Mouse (Mus musculus) heart, embryonic 15.5 days (tissue): ENCODE measurements around the gene AC109138.7. TPM values are rescaled to one million over a fixed set of nuclear protein-coding genes. Genes with fewer than 3 reads are reported as not detected.

Source experiments
- ATAC-seq: fragments of 200-750 bp; cut with Nextera tagmentation; replicated peaks from 2 replicates; pipeline ENCODE4 v1.8.0; 2017; ENCODE audit warnings: low read depth, moderate TSS enrichment; ENCODE audit not compliant: insufficient number of reproducible peaks, insufficient read depth, low FRiP score
- H3K27ac ChIP-seq: fragments of 300-500 bp; sonication (generic); 2 replicates; pipeline ENCODE4 v1.5.1; 2015; ENCODE audit warnings: mild to moderate bottlenecking, inconsistent platforms
- H3K27me3 ChIP-seq: fragments of 300-500 bp; sonication (generic); 2 replicates; pipeline ENCODE4 v1.6.1; 2015; ENCODE audit warnings: inconsistent platforms
- H3K36me3 ChIP-seq: fragments of 300-500 bp; sonication (generic); 2 replicates; pipeline ENCODE4 v1.6.1; 2015; ENCODE audit warnings: mild to moderate bottlenecking, inconsistent platforms
- H3K4me1 ChIP-seq: fragments of 300-500 bp; sonication (generic); replicated peaks from 2 replicates; pipeline ENCODE4 v1.6.1; 2015; ENCODE audit warnings: inconsistent platforms
- H3K4me2 ChIP-seq: fragments of 300-500 bp; sonication (generic); 2 replicates; pipeline ENCODE4 v1.6.1; 2015; ENCODE audit warnings: inconsistent platforms, mild to moderate bottlenecking, moderate library complexity
- H3K4me3 ChIP-seq: fragments of 300-500 bp; sonication (generic); 2 replicates; pipeline ENCODE4 v1.5.1; 2015; ENCODE audit warnings: mild to moderate bottlenecking, inconsistent platforms
- H3K9ac ChIP-seq: fragments of 300-500 bp; sonication (generic); 2 replicates; pipeline ENCODE4 v1.6.1; 2015; ENCODE audit warnings: mild to moderate bottlenecking, inconsistent platforms
- H3K9me3 ChIP-seq: fragments of 300-500 bp; sonication (generic); replicated peaks from 2 replicates; pipeline ENCODE4 v1.6.1; 2016; ENCODE audit warnings: inconsistent platforms
- WGBS: fragments of 180-500 bp; shearing (Covaris S2); methylation state at CpG from one replicate; pipeline ENCODE4 v1.1.7; 2015; ENCODE audit warnings: mixed read lengths; 5-methylcytosine and 5-hydroxymethylcytosine counted together
- polyA plus RNA-seq: library from polyadenylated mRNA; unstranded; fragments of >200 nt; fragmentation: Nextera tagmentation; extraction: Ambion mirVana; gene quantifications from 2 replicates; pipeline ENCODE4 v1.2.1, GENCODE M21; 2015

The AC109138.7 gene
- polyA plus RNA-seq, 1 experiment from 2014 or later, result not detected

- H3K9me3 ChIP-seq, result no peaks in the 10 kb centered on the region
- H3K4me3 ChIP-seq, result peak overlapping the region; percentile 84; the same call in 1 of the 2 replicates
- H3K9ac ChIP-seq, result no peak overlapping the region
- H3K4me1 ChIP-seq, result peaks cover 48% of the 10 kb centered on the region
- H3K27ac ChIP-seq, result no peak overlapping the region
- WGBS, result 77% methylated on average over 8 of the region's 8 CpGs
- peak overlapping the region; percentile 87 for H3K4me2 ChIP-seq
- no peak for ATAC-seq
- H3K27me3 ChIP-seq, result no peaks in the 10 kb centered on the region
- peaks cover 46% of the 10 kb centered on the region for H3K36me3 ChIP-seq
Observed at GRCm38 (mm10) chr19:4194021-4194724, 20.0 kb upstream of the AC109138.7 start.

GRCm38 (mm10) chr19:4194776-4195650 lies 19.1 kb upstream of the AC109138.7 start:
- Histone ChIP-seq H3K36me3 (peaks cover 48% of the 10 kb centered on the region), H3K27ac (no peak overlapping the region; the same call in 1 of the 2 replicates), H3K4me3 (no peak overlapping the region), H3K4me1 (peaks cover 50% of the 10 kb centered on the region), H3K27me3 (no peaks in the 10 kb centered on the region), H3K4me2 (no peak overlapping the region), H3K9ac (no peak overlapping the region), H3K9me3 (no peaks in the 10 kb centered on the region)
- ATAC-seq, result no peak
- WGBS, result 67% methylated on average over 12 of the region's 12 CpGs

GRCm38 (mm10) chr19:4196048-4196447 lies 18.1 kb upstream of the AC109138.7 start:
- peaks cover 48% of the 10 kb centered on the region for H3K36me3 ChIP-seq
- H3K27ac ChIP-seq, result peak overlapping the region; percentile 12; the same call in 1 of the 2 replicates
- WGBS, result 56% methylated on average over 2 of the region's 2 CpGs
- H3K4me2 ChIP-seq, result no peak overlapping the region
- H3K27me3 ChIP-seq, result no peaks in the 10 kb centered on the region
- H3K4me3 ChIP-seq, result no peak overlapping the region
- ATAC-seq, result no peak
- no peak overlapping the region for H3K9ac ChIP-seq
- peaks cover 55% of the 10 kb centered on the region for H3K4me1 ChIP-seq
- H3K9me3 ChIP-seq, result no peaks in the 10 kb centered on the region

- no peaks in the 10 kb centered on the region for H3K9me3 ChIP-seq
- peaks cover 51% of the 10 kb centered on the region for H3K4me1 ChIP-seq
- H3K36me3 ChIP-seq, result peaks cover 48% of the 10 kb centered on the region
- ATAC-seq, result no peak
- H3K4me3 ChIP-seq, result no peak overlapping the region
- H3K9ac ChIP-seq, result no peak overlapping the region
- 0 out of 2 replicates have a peak overlapping the region, but pooled peaks have one; percentile 12 for H3K27ac ChIP-seq
- H3K4me2 ChIP-seq, result no peak overlapping the region
- 33% methylated on average over 5 of the region's 5 CpGs for WGBS
- no peaks in the 10 kb centered on the region for H3K27me3 ChIP-seq
Observed at GRCm38 (mm10) chr19:4196548-4196947, 17.6 kb upstream of the AC109138.7 start.

- WGBS, result 60% methylated on average over 3 of the region's 3 CpGs
- no peak for ATAC-seq
- H3K9me3 ChIP-seq, result no peaks in the 10 kb centered on the region
- no peak overlapping the region for H3K27ac ChIP-seq
- H3K9ac ChIP-seq, result no peak overlapping the region
- H3K36me3 ChIP-seq, result peaks cover 48% of the 10 kb centered on the region
- no peak overlapping the region for H3K4me2 ChIP-seq
- no peak overlapping the region for H3K4me3 ChIP-seq
- H3K4me1 ChIP-seq, result peaks cover 54% of the 10 kb centered on the region
- H3K27me3 ChIP-seq, result no peaks in the 10 kb centered on the region
Observed at GRCm38 (mm10) chr19:4197180-4197579, 17.0 kb upstream of the AC109138.7 start.

- H3K27ac ChIP-seq, result peak within 1 kb of the TSS; percentile 74
Observed at GRCm38 (mm10) chr19:4201291-4201909, 12.8 kb upstream of the AC109138.7 start, which contains the start of gene Rad9a. Gene Rad9a, minus strand, starts transcription at chr19:4201662.

GRCm38 (mm10) chr19:4202149-4202548 lies 12.0 kb upstream of the AC109138.7 start:
- no peak for ATAC-seq
- 32% methylated on average over 7 of the region's 7 CpGs for WGBS
- peak overlapping the region; percentile 92 for H3K4me2 ChIP-seq
- H3K9ac ChIP-seq, result peak overlapping the region; percentile 71
- peaks cover 22% of the 10 kb centered on the region for H3K4me1 ChIP-seq
- peaks cover 10% of the 10 kb centered on the region; the same call in 1 of the 2 replicates for H3K36me3 ChIP-seq
- H3K9me3 ChIP-seq, result no peaks in the 10 kb centered on the region
- peak overlapping the region; percentile 74; the same call in 1 of the 2 replicates for H3K27ac ChIP-seq
- peaks cover 15% of the 10 kb centered on the region for H3K27me3 ChIP-seq
- peak overlapping the region; percentile 66 for H3K4me3 ChIP-seq

More at GRCm38 (mm10) chr19:4201291-4201909, 12.8 kb upstream of the AC109138.7 start, which contains the start of gene Rad9a:
- Histone ChIP-seq H3K4me1 (peaks cover 30% of the 10 kb centered on the region), H3K9ac (peak within 1 kb of the TSS; percentile 71), H3K27me3 (peaks cover 10% of the 10 kb centered on the region), H3K9me3 (no peaks in the 10 kb centered on the region), H3K36me3 (peaks cover 15% of the 10 kb centered on the region), H3K4me3 (peak within 1 kb of the TSS; percentile 66), H3K4me2 (peak within 1 kb of the TSS; percentile 92)
- peak; percentile 73 for ATAC-seq
- WGBS, result under 1% methylated on average over 34 of the region's 34 CpGs

GRCm38 (mm10) chr19:4203148-4203547 lies 11.0 kb upstream of the AC109138.7 start:
- 64% methylated on average over 3 of the region's 3 CpGs for WGBS
- peaks cover 15% of the 10 kb centered on the region for H3K27me3 ChIP-seq
- no peak for ATAC-seq
- 0 out of 2 replicates have a peak overlapping the region, but pooled peaks have one; percentile 62 for H3K27ac ChIP-seq
- no peaks in the 10 kb centered on the region for H3K9me3 ChIP-seq
- H3K36me3 ChIP-seq, result peaks cover 2% of the 10 kb centered on the region; the same call in 1 of the 2 replicates
- H3K9ac ChIP-seq, result no peak overlapping the region
- peaks cover 22% of the 10 kb centered on the region for H3K4me1 ChIP-seq
- H3K4me2 ChIP-seq, result no peak overlapping the region
- no peak overlapping the region for H3K4me3 ChIP-seq

- Histone ChIP-seq H3K9me3 (no peaks in the 10 kb centered on the region), H3K4me1 (peaks cover 22% of the 10 kb centered on the region), H3K27ac (peak overlapping the region; percentile 62), H3K27me3 (peaks cover 19% of the 10 kb centered on the region), H3K9ac (no peak overlapping the region), H3K4me2 (no peak overlapping the region), H3K4me3 (no peak overlapping the region), H3K36me3 (peaks cover 2% of the 10 kb centered on the region; the same call in 1 of the 2 replicates)
- no peak for ATAC-seq
- 59% methylated on average over 13 of the region's 13 CpGs for WGBS
Observed at GRCm38 (mm10) chr19:4203604-4204326, 10.4 kb upstream of the AC109138.7 start.

- peaks cover 23% of the 10 kb centered on the region for H3K27me3 ChIP-seq
- no peak overlapping the region for H3K9ac ChIP-seq
- no peak overlapping the region for H3K27ac ChIP-seq
- no peak for ATAC-seq
- no peak overlapping the region for H3K4me2 ChIP-seq
- H3K9me3 ChIP-seq, result no peaks in the 10 kb centered on the region
- H3K4me1 ChIP-seq, result peaks cover 22% of the 10 kb centered on the region
- no peak overlapping the region for H3K4me3 ChIP-seq
- WGBS, result 55% methylated on average over 4 of the region's 4 CpGs
- no peaks in the 10 kb centered on the region for H3K36me3 ChIP-seq
Observed at GRCm38 (mm10) chr19:4204889-4205288, 9.3 kb upstream of the AC109138.7 start.
